Mouse (Mus musculus): ENCODE data around the gene Tsks. TPM values are rescaled to one million over a fixed set of nuclear protein-coding genes. Genes with fewer than 3 reads are reported as not detected.

Gene Tsks
- polyA plus RNA-seq, 1 experiment from 2014 or later: not detected

- Histone ChIP-seq H3K27me3 (replicated peaks) (no peaks in the 10 kb centered on the region), H3K9ac (no peak overlapping the region), H3K36me3 (peaks cover 63% of the 10 kb centered on the region), H3K27ac (0 out of 2 replicates have a peak overlapping the region, but pooled peaks have one; percentile 91), H3K4me1 (peaks cover 37% of the 10 kb centered on the region), H3K9me3 (replicated peaks) (no peaks in the 10 kb centered on the region), H3K4me2 (no peak overlapping the region), H3K4me3 (no peak overlapping the region)
- no peak for ATAC-seq
- 25% methylated on average over 6 of the region's 6 CpGs for WGBS (ENCODE audit: insufficient replicate concordance)
Measured at GRCm38 (mm10) chr7:44983085-44983484, 40.1 kb downstream of the Tsks start.

GRCm38 (mm10) chr7:44983944-44984832, 41.2 kb downstream of the Tsks start:
- ATAC-seq: no peak
- Histone ChIP-seq H3K27me3 (replicated peaks) (no peaks in the 10 kb centered on the region), H3K27ac (peak overlapping the region; percentile 91), H3K4me2 (peak overlapping the region; percentile 99), H3K36me3 (peaks cover 52% of the 10 kb centered on the region), H3K9me3 (replicated peaks) (no peaks in the 10 kb centered on the region), H3K4me1 (peaks cover 46% of the 10 kb centered on the region), H3K9ac (peak overlapping the region; percentile 92; the same call in 1 of the 2 replicates), H3K4me3 (peak overlapping the region; percentile 85)
- 82% methylated on average over 7 of the region's 7 CpGs for WGBS (ENCODE audit: insufficient replicate concordance)

- Histone ChIP-seq H3K4me1 (peaks cover 51% of the 10 kb centered on the region), H3K27me3 (replicated peaks) (no peaks in the 10 kb centered on the region), H3K27ac (peak overlapping the region; percentile 91), H3K4me3 (peak overlapping the region; percentile 85), H3K9ac (peak overlapping the region; percentile 92; the same call in 1 of the 2 replicates), H3K36me3 (peaks cover 50% of the 10 kb centered on the region), H3K9me3 (replicated peaks) (no peaks in the 10 kb centered on the region), H3K4me2 (peak overlapping the region; percentile 99)
- ATAC-seq: no peak
- 44% methylated on average over 3 of the region's 3 CpGs for WGBS (ENCODE audit: insufficient replicate concordance)
Measured at GRCm38 (mm10) chr7:44984833-44985164, 41.8 kb downstream of the Tsks start.

- peak overlapping the region; percentile 91 for H3K27ac ChIP-seq
- H3K9ac ChIP-seq: peak overlapping the region; percentile 92
- no peak for ATAC-seq
- no peaks in the 10 kb centered on the region for H3K9me3 ChIP-seq (replicated peaks)
- under 1% methylated on average over 44 of the region's 45 CpGs for WGBS (ENCODE audit: insufficient replicate concordance)
- peaks cover 50% of the 10 kb centered on the region for H3K36me3 ChIP-seq
- no peaks in the 10 kb centered on the region for H3K27me3 ChIP-seq (replicated peaks)
- H3K4me3 ChIP-seq: peak overlapping the region; percentile 85
- peaks cover 51% of the 10 kb centered on the region for H3K4me1 ChIP-seq
- H3K4me2 ChIP-seq: peak overlapping the region; percentile 99
Measured at GRCm38 (mm10) chr7:44985595-44986191, 42.7 kb downstream of the Tsks start.

- Histone ChIP-seq H3K4me2 (peak within 1 kb of the TSS; percentile 99), H3K9ac (peak within 1 kb of the TSS; percentile 92), H3K4me3 (peak within 1 kb of the TSS; percentile 85), H3K27me3 (replicated peaks) (no peaks in the 10 kb centered on the region), H3K9me3 (replicated peaks) (no peaks in the 10 kb centered on the region), H3K27ac (peak within 1 kb of the TSS; percentile 91), H3K36me3 (peaks cover 48% of the 10 kb centered on the region), H3K4me1 (peaks cover 51% of the 10 kb centered on the region)
- peak; percentile 95 for ATAC-seq
- WGBS (ENCODE audit: insufficient replicate concordance): under 1% methylated on average over 42 of the region's 42 CpGs
Measured at GRCm38 (mm10) chr7:44986192-44986878, 43.3 kb downstream of the Tsks start, which contains the start of gene Prmt1. Gene Prmt1 (minus strand): TSS chr7:44986568.

GRCm38 (mm10) chr7:44986879-44987718, 44.1 kb downstream of the Tsks start:
- Histone ChIP-seq H3K4me3 (peak overlapping the region; percentile 85), H3K4me1 (peaks cover 51% of the 10 kb centered on the region), H3K27ac (peak overlapping the region; percentile 87), H3K27me3 (replicated peaks) (no peaks in the 10 kb centered on the region), H3K9me3 (replicated peaks) (no peaks in the 10 kb centered on the region), H3K4me2 (peak overlapping the region; percentile 99), H3K36me3 (peaks cover 48% of the 10 kb centered on the region), H3K9ac (peak overlapping the region; percentile 76)
- under 1% methylated on average over 29 of the region's 29 CpGs for WGBS (ENCODE audit: insufficient replicate concordance)
- ATAC-seq: peak; percentile 23

- no peaks in the 10 kb centered on the region for H3K9me3 ChIP-seq (replicated peaks)
- ATAC-seq: no peak
- peaks cover 51% of the 10 kb centered on the region for H3K4me1 ChIP-seq
- peak overlapping the region; percentile 77 for H3K4me3 ChIP-seq
- peak overlapping the region; percentile 80 for H3K9ac ChIP-seq
- peak overlapping the region; percentile 94 for H3K27ac ChIP-seq
- peaks cover 72% of the 10 kb centered on the region for H3K36me3 ChIP-seq
- 15% methylated on average over 10 of the region's 10 CpGs for WGBS (ENCODE audit: insufficient replicate concordance)
- H3K4me2 ChIP-seq: peak overlapping the region; percentile 96
- no peaks in the 10 kb centered on the region for H3K27me3 ChIP-seq (replicated peaks)
Measured at GRCm38 (mm10) chr7:44996672-44997071, 53.7 kb downstream of the Tsks start.

- peaks cover 72% of the 10 kb centered on the region for H3K36me3 ChIP-seq
- H3K27ac ChIP-seq: peak within 1 kb of the TSS; percentile 94
- peaks cover 54% of the 10 kb centered on the region for H3K4me1 ChIP-seq
- peak; percentile 90 for ATAC-seq
- under 1% methylated on average over 43 of the region's 43 CpGs for WGBS (ENCODE audit: insufficient replicate concordance)
- H3K9ac ChIP-seq: peak within 1 kb of the TSS; percentile 80
- peak within 1 kb of the TSS; percentile 96 for H3K4me2 ChIP-seq
- H3K27me3 ChIP-seq (replicated peaks): no peaks in the 10 kb centered on the region
- peak within 1 kb of the TSS; percentile 77 for H3K4me3 ChIP-seq
- no peaks in the 10 kb centered on the region for H3K9me3 ChIP-seq (replicated peaks)
Measured at GRCm38 (mm10) chr7:44997231-44997939, 54.4 kb downstream of the Tsks start, which contains the start of gene Irf3. Gene Irf3 (plus strand): TSS chr7:44997648.

- H3K9me3 ChIP-seq (replicated peaks): no peaks in the 10 kb centered on the region
- 3% methylated on average over 15 of the region's 15 CpGs for WGBS (ENCODE audit: insufficient replicate concordance)
- H3K4me2 ChIP-seq: peak overlapping the region; percentile 96
- H3K4me3 ChIP-seq: peak overlapping the region; percentile 77
- H3K27me3 ChIP-seq (replicated peaks): no peaks in the 10 kb centered on the region
- peaks cover 56% of the 10 kb centered on the region for H3K4me1 ChIP-seq
- H3K36me3 ChIP-seq: peaks cover 72% of the 10 kb centered on the region
- H3K9ac ChIP-seq: peak overlapping the region; percentile 80
- ATAC-seq: peak; percentile 9; the same call in 1 of the 2 replicates
- peak overlapping the region; percentile 94 for H3K27ac ChIP-seq
Measured at GRCm38 (mm10) chr7:44997940-44998428, 55.0 kb downstream of the Tsks start.

GRCm38 (mm10) chr7:44998501-44998955, 55.5 kb downstream of the Tsks start, which contains the start of gene Bcl2l12:
Gene Bcl2l12 (minus strand): TSS chr7:44998712.
- Histone ChIP-seq H3K4me2 (peak within 1 kb of the TSS; percentile 96), H3K27ac (peak within 1 kb of the TSS; percentile 94), H3K36me3 (peaks cover 72% of the 10 kb centered on the region), H3K9me3 (replicated peaks) (no peaks in the 10 kb centered on the region), H3K4me3 (peak within 1 kb of the TSS; percentile 77), H3K4me1 (peaks cover 56% of the 10 kb centered on the region), H3K9ac (peak within 1 kb of the TSS; percentile 80), H3K27me3 (replicated peaks) (no peaks in the 10 kb centered on the region)
- ATAC-seq: peak; percentile 5; the same call in 1 of the 2 replicates
- under 1% methylated on average over 18 of the region's 18 CpGs for WGBS (ENCODE audit: insufficient replicate concordance)

Data from liver, embryonic 12.5 days (tissue).